Mouse (Mus musculus) cerebellum, postnatal 14 days (tissue): ENCODE measurements around the gene Nol9.

Source experiments
- DNase-seq, 2 experiments: peaks; one replicate each; pipeline ENCODE4 v3.0.0; 2021; ENCODE audit warnings: mixed read lengths in 2 of 2

Gene Nol9

GRCm38 (mm10) chr4:152038985-152039830 is at the start of gene Nol9:
Gene Nol9 (plus strand): TSS chr4:152039321.
- peak; percentile 97 to 98 for DNase-seq

DNA sequence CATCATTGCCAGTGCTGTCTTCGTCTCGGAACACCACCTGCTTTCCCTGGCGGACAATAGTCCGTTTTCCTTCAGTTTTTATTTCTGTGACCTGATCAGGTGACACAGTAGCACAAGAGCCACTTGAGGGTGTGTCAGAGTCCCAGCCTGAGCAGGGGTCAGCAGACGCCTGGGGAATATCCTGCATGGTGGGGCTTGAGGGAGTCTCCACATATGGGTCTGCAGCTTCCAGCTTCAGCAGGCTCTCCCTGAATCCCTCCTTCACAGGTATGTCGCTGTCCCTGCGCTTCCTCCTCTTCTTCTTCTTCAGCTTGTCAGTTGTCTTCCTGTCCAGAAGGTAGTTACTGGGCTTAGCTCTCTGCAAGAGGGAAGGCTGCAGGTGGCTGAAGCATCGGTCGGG is 47.0 kb upstream of the Nol9 start:
- DNase-seq, result no peak

DNA sequence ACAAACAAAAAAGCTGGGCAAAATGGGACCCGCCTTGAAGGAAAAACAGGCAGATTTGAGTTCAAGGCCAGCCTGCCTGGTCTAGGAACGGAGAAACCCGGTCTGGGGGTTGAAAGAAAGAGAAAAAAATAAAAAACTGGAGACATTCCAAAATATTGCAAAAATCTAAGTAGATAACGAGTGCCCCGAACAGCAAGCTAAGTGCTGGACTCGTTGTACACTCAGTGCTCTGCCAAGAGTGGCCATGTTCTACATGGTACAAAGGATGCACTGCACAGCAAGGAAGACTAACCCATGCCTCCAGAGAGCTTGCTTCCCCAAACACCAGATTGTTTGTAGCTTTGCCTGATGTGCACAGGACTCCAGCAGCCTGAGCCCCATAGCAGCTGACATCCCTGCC is 46.1 kb upstream of the Nol9 start:
- DNase-seq, result no peak

- DNase-seq, result peak; percentile 50 to 60
Observed at GRCm38 (mm10) chr4:151994228-151995171, 44.6 kb upstream of the Nol9 start.

DNA sequence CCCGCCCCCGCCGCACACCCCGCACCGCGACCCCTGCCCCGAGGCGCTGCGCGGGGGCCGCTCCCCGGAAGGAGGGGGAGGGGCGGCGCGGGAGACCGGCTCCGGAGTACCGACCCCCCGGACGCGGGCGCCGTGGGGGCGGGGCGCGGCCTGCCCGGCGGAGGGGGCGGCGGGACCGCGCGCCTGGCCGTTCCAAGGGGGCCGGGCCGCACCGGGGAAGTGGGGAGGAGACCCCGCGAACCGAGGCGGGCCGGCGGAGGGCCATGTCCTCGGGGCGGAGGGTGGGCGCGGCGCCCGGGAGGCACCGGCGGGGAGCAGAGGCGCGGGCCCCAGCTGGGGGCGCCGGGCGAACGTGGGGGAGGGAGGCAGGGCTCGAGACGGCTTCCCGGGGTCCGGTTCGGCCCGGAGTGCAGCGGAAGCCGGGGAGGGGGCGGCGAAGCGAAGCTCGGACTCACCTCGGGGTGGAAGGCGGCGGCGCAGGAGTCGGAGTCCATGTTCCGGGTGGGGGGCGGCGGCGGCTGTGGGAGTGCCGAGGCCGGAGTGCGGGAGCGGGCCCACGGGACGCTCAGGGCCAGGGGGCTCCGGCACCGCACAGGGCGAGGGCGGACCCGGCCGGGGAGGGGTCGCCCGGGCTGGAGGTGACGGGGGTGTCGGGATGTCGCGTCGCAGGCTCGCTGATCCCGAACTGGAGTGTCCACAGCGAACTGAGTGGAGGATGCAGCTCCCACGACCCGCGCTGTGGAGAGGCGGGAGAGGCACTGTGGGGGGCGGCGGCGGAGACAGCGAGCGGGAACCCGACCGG is 43.5 kb upstream of the Nol9 start:
- DNase-seq, result peak; percentile 44 to 69

- DNase-seq, result peak; percentile 99
Observed at GRCm38 (mm10) chr4:151996173-151996950, 42.8 kb upstream of the Nol9 start, which contains the start of gene Phf13. Gene Phf13 (minus strand): TSS chr4:151996258.

GRCm38 (mm10) chr4:151996951-151997222 is 42.2 kb upstream of the Nol9 start:
- DNase-seq, result no peak

DNA sequence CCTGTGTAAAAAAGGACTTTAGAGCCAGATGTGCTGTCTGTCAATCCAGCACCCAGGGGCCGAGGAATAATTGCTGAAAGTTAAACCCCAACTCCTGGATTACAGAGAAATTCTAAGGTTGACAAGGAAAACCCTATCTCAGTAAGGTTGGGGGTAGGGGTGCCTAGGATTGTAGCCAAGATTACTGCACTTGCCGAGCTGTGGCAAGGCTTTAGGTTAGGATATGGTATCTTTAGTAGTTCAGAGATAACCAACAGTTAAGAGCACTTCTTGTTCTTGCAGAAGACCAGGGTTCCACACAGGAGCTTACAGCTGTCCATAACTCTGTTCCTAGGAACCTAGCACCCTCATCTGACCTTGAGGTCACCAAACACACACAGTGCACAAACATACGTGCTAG is 41.4 kb upstream of the Nol9 start:
- DNase-seq, result no peak

- DNase-seq, result no peak
Observed at GRCm38 (mm10) chr4:151999481-151999880, 39.6 kb upstream of the Nol9 start.

DNA sequence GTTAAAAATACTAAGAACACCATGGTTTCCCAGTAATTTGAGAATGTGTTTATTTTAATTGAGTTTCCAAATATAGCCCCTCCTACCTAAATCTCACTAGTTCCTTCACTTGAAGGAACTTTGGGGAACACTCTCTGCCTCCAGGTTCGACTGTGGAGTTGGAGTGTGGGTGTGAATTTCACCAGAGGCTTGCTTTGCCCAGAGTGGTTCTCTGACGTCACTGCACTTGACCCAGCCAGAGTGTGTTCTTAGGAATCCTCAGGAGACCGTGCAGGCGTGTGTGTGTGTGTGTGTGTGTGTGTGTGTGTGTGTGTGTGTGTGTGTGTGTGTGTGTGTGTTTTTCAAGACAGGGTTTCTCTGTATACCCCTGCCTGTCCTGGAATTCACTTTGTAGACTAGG is 38.2 kb upstream of the Nol9 start:
- DNase-seq, result no peak

GRCm38 (mm10) chr4:152001335-152001734 is 37.8 kb upstream of the Nol9 start:
- DNase-seq, result no peak

GRCm38 (mm10) chr4:152002063-152002462 is 37.1 kb upstream of the Nol9 start:
- DNase-seq, result no peak

GRCm38 (mm10) chr4:152006137-152006536 is 33.0 kb upstream of the Nol9 start:
- DNase-seq, result no peak

DNA sequence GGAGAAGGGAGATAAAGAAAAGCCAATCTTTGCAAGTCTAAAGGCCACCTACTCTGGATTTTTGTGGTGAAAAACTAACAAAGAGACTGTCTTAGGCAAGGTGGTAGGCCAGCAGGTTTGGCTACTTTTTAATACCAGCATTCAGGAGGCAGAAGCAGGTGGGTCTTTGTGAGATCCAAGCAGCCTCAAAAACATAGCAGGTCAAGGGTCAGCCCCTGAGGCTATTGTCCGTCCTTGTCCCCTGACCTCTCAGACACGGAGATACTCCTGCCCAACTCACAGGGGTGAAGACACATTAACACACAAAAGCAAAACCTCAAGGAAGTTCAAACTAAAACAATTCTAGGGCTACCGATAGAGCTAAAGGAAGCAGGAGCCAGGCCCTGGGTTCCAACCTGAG is 32.3 kb upstream of the Nol9 start:
- DNase-seq, result no peak

- DNase-seq, result no peak
Observed at GRCm38 (mm10) chr4:152007481-152008147, 31.5 kb upstream of the Nol9 start.

DNA sequence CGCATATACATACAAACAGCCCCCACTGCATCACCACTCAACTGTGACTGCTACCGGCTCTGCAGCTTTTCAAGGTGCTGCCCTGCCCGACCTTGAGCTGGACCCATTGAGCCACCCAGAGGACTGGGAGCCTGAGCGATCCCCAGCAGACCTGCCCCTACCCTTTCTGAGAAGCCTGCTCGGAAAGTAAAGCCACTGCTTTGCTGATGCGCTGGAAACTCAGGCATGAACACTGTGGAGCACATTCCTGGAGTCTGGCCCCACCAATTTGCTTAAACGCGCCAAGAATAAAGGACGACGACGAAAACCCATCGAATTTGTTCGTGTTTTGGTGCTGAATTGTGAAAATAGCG is 31.0 kb upstream of the Nol9 start:
- no peak for DNase-seq

- peak; percentile 90 to 94 for DNase-seq
Observed at GRCm38 (mm10) chr4:152008622-152009075, 30.5 kb upstream of the Nol9 start, which contains the start of gene Klhl21. Gene Klhl21 (plus strand): TSS chr4:152008803.

DNA sequence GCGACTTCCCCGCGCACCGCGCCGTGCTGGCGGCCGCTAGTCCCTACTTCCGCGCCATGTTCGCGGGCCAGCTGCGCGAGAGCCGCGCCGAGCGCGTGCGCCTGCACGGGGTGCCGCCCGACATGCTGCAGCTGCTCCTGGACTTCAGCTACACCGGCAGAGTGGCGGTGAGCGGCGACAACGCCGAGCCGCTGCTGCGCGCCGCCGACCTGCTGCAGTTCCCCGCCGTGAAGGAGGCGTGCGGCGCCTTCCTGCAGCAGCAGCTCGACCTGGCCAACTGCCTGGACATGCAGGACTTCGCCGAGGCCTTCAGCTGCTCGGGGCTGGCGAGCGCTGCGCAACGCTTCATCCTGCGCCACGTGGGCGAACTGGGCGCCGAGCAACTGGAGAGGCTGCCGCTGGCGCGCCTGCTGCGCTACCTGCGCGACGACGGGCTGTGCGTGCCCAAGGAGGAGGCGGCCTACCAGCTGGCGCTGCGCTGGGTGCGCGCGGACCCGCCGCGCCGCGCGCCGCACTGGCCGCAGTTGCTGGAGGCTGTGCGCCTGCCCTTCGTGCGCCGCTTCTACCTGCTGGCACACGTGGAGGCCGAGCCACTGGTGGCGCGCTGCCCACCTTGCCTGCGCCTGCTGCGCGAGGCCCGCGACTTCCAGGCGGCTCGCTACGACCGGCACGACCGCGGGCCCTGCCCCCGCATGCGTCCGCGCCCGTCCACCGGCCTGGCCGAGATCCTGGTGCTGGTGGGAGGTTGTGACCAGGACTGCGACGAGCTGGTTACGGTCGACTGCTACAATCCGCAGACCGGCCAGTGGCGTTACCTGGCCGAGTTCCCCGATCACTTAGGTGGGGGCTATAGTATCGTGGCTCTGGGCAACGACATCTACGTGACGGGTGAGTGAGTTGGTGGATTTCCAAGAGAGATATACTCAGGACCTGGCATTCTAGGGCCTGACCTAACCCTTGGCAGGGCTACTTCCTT is 29.8 kb upstream of the Nol9 start:
- DNase-seq, result peak; percentile 77 to 81

GRCm38 (mm10) chr4:152010091-152010706 is 28.9 kb upstream of the Nol9 start:
- no peak for DNase-seq

- DNase-seq, result peak; percentile 52 to 66
Observed at GRCm38 (mm10) chr4:152010707-152011134, 28.4 kb upstream of the Nol9 start.
